Mouse (Mus musculus) embryonic facial prominence, embryonic 13.5 days (tissue): ENCODE data around the gene Tpra1. TPM values are rescaled to one million over a fixed set of nuclear protein-coding genes. Genes with fewer than 3 reads are reported as not detected.

Source experiments
- ATAC-seq: fragments of 200-750 bp; cut with Nextera tagmentation; 2 replicates; pipeline ENCODE4 v1.8.0; 2017; ENCODE audit warnings: low read depth; ENCODE audit not compliant: insufficient number of reproducible peaks, insufficient read depth, low FRiP score, low TSS enrichment
- H3K27ac ChIP-seq: fragments of 300-500 bp; sonication (generic); 2 replicates; pipeline ENCODE4 v1.5.1; 2015; ENCODE audit warnings: moderate library complexity, mild to moderate bottlenecking, inconsistent platforms
- H3K27me3 ChIP-seq: fragments of 300-500 bp; sonication (generic); 2 replicates; pipeline ENCODE4 v1.6.1; 2015; ENCODE audit warnings: mild to moderate bottlenecking, inconsistent platforms
- H3K36me3 ChIP-seq: fragments of 300-500 bp; sonication (generic); 2 replicates; pipeline ENCODE4 v1.6.1; 2015; ENCODE audit warnings: mild to moderate bottlenecking, inconsistent platforms
- H3K4me1 ChIP-seq: fragments of 300-500 bp; sonication (generic); 2 replicates; pipeline ENCODE4 v1.6.1; 2015; ENCODE audit warnings: inconsistent platforms
- H3K4me2 ChIP-seq: fragments of 300-500 bp; sonication (generic); 2 replicates; pipeline ENCODE4 v1.6.1; 2015; ENCODE audit warnings: moderate library complexity, mild to moderate bottlenecking, inconsistent platforms
- H3K4me3 ChIP-seq: fragments of 300-500 bp; sonication (generic); 2 replicates; pipeline ENCODE4 v1.5.1; 2015; ENCODE audit warnings: mild to moderate bottlenecking, inconsistent platforms
- H3K9ac ChIP-seq: fragments of 300-500 bp; sonication (generic); 2 replicates; pipeline ENCODE4 v1.6.1; 2015; ENCODE audit warnings: mild to moderate bottlenecking, inconsistent platforms
- H3K9me3 ChIP-seq: fragments of 300-500 bp; sonication (generic); 2 replicates; pipeline ENCODE4 v1.6.1; 2016; ENCODE audit warnings: inconsistent platforms
- WGBS: fragments of 180-500 bp; shearing (Covaris S2); methylation state at CpG from one replicate; pipeline ENCODE4 v1.1.7; 2015; ENCODE audit warnings: mixed read lengths; 5-methylcytosine and 5-hydroxymethylcytosine counted together
- polyA plus RNA-seq: library from polyadenylated mRNA; unstranded; fragments of >200 nt; fragmentation: Nextera tagmentation; extraction: Ambion mirVana; gene quantifications from 2 replicates; pipeline ENCODE4 v1.2.1, GENCODE M21; 2015

Gene Tpra1
- polyA plus RNA-seq, 1 experiment from 2014 or later: 93.5 TPM

- H3K4me3 ChIP-seq: no peak overlapping the region
- no peaks in the 10 kb centered on the region for H3K9me3 ChIP-seq
- H3K4me2 ChIP-seq: no peak overlapping the region
- ATAC-seq: no peak
- peaks cover 4% of the 10 kb centered on the region; the same call in 1 of the 2 replicates for H3K27me3 ChIP-seq
- 40% methylated on average over 12 of the region's 12 CpGs for WGBS
- peak overlapping the region; percentile 73 for H3K27ac ChIP-seq
- H3K36me3 ChIP-seq: no peaks in the 10 kb centered on the region
- H3K4me1 ChIP-seq: peaks cover 54% of the 10 kb centered on the region
- H3K9ac ChIP-seq: no peak overlapping the region
Observed at GRCm38 (mm10) chr6:88939281-88940089, 37.4 kb downstream of the Tpra1 start.

GRCm38 (mm10) chr6:88940090-88940916 lies 38.3 kb downstream of the Tpra1 start:
- no peak overlapping the region for H3K4me3 ChIP-seq
- no peak overlapping the region for H3K4me2 ChIP-seq
- H3K27me3 ChIP-seq: no peaks in the 10 kb centered on the region; the same call in 1 of the 2 replicates
- H3K9ac ChIP-seq: no peak overlapping the region
- ATAC-seq: no peak
- peak overlapping the region; percentile 73 for H3K27ac ChIP-seq
- no peaks in the 10 kb centered on the region for H3K36me3 ChIP-seq
- no peaks in the 10 kb centered on the region for H3K9me3 ChIP-seq
- peaks cover 49% of the 10 kb centered on the region for H3K4me1 ChIP-seq
- 81% methylated on average over 9 of the region's 9 CpGs for WGBS

- H3K27ac ChIP-seq: no peak overlapping the region
- peaks cover 43% of the 10 kb centered on the region for H3K4me1 ChIP-seq
- no peaks in the 10 kb centered on the region for H3K9me3 ChIP-seq
- H3K4me2 ChIP-seq: no peak overlapping the region
- no peaks in the 10 kb centered on the region; the same call in 1 of the 2 replicates for H3K27me3 ChIP-seq
- no peak overlapping the region for H3K9ac ChIP-seq
- 76% methylated on average over 4 of the region's 4 CpGs for WGBS
- no peaks in the 10 kb centered on the region for H3K36me3 ChIP-seq
- no peak overlapping the region for H3K4me3 ChIP-seq
- ATAC-seq: no peak
Observed at GRCm38 (mm10) chr6:88941628-88942027, 39.6 kb downstream of the Tpra1 start.

- Histone ChIP-seq H3K27me3 (no peaks in the 10 kb centered on the region; the same call in 1 of the 2 replicates), H3K9ac (no peak overlapping the region), H3K36me3 (no peaks in the 10 kb centered on the region), H3K4me1 (peaks cover 39% of the 10 kb centered on the region), H3K4me3 (no peak overlapping the region), H3K4me2 (0 out of 2 replicates have a peak overlapping the region, but pooled peaks have one; percentile 3), H3K9me3 (no peaks in the 10 kb centered on the region), H3K27ac (no peak overlapping the region)
- WGBS: 30% methylated on average over 8 of the region's 8 CpGs
- peak; percentile 34; the same call in 1 of the 2 replicates for ATAC-seq
Observed at GRCm38 (mm10) chr6:88942595-88942994, 40.5 kb downstream of the Tpra1 start.

- Histone ChIP-seq H3K4me1 (peaks cover 31% of the 10 kb centered on the region), H3K36me3 (no peaks in the 10 kb centered on the region), H3K9ac (no peak overlapping the region), H3K27ac (no peak overlapping the region), H3K9me3 (no peaks in the 10 kb centered on the region), H3K27me3 (no peaks in the 10 kb centered on the region; the same call in 1 of the 2 replicates), H3K4me3 (no peak overlapping the region), H3K4me2 (no peak overlapping the region)
- WGBS: 72% methylated on average over 6 of the region's 6 CpGs
- no peak for ATAC-seq
Observed at GRCm38 (mm10) chr6:88943666-88944065, 41.6 kb downstream of the Tpra1 start.

GRCm38 (mm10) chr6:88946442-88946841 lies 44.4 kb downstream of the Tpra1 start:
- H3K9ac ChIP-seq: no peak overlapping the region
- no peak overlapping the region for H3K4me3 ChIP-seq
- H3K27ac ChIP-seq: no peak overlapping the region
- H3K9me3 ChIP-seq: no peaks in the 10 kb centered on the region
- peaks cover 12% of the 10 kb centered on the region for H3K4me1 ChIP-seq
- H3K27me3 ChIP-seq: no peaks in the 10 kb centered on the region; the same call in 1 of the 2 replicates
- WGBS: 85% methylated on average over 6 of the region's 6 CpGs
- no peak overlapping the region for H3K4me2 ChIP-seq
- ATAC-seq: no peak
- no peaks in the 10 kb centered on the region for H3K36me3 ChIP-seq

- no peaks in the 10 kb centered on the region for H3K27me3 ChIP-seq
- H3K4me1 ChIP-seq: peaks cover 2% of the 10 kb centered on the region
- H3K9ac ChIP-seq: no peak overlapping the region
- no peak for ATAC-seq
- H3K36me3 ChIP-seq: no peaks in the 10 kb centered on the region
- H3K9me3 ChIP-seq: no peaks in the 10 kb centered on the region
- no peak overlapping the region for H3K27ac ChIP-seq
- no peak overlapping the region for H3K4me2 ChIP-seq
- no peak overlapping the region for H3K4me3 ChIP-seq
Observed at GRCm38 (mm10) chr6:88947771-88948170, 45.7 kb downstream of the Tpra1 start.

- no peaks in the 10 kb centered on the region for H3K27me3 ChIP-seq
- no peak for ATAC-seq
- H3K4me3 ChIP-seq: no peak overlapping the region
- H3K27ac ChIP-seq: no peak overlapping the region
- peaks cover 17% of the 10 kb centered on the region for H3K4me1 ChIP-seq
- WGBS: 88% methylated on average over 2 of the region's 2 CpGs
- H3K36me3 ChIP-seq: no peaks in the 10 kb centered on the region
- H3K9me3 ChIP-seq: no peaks in the 10 kb centered on the region
- no peak overlapping the region for H3K4me2 ChIP-seq
- no peak overlapping the region for H3K9ac ChIP-seq
Observed at GRCm38 (mm10) chr6:88956725-88957124, 54.7 kb downstream of the Tpra1 start.

- WGBS: 82% methylated on average over 4 of the region's 4 CpGs
Observed at GRCm38 (mm10) chr6:88957313-88957712, 55.3 kb downstream of the Tpra1 start.

GRCm38 (mm10) chr6:88957801-88958211 lies 55.8 kb downstream of the Tpra1 start:
- Histone ChIP-seq H3K27me3 (no peaks in the 10 kb centered on the region), H3K4me3 (no peak overlapping the region), H3K9me3 (no peaks in the 10 kb centered on the region), H3K4me1 (peaks cover 17% of the 10 kb centered on the region), H3K27ac (no peak overlapping the region), H3K4me2 (no peak overlapping the region), H3K9ac (no peak overlapping the region), H3K36me3 (no peaks in the 10 kb centered on the region)
- ATAC-seq: no peak
- WGBS: 79% methylated on average over 5 of the region's 5 CpGs

More at GRCm38 (mm10) chr6:88957313-88957712, 55.3 kb downstream of the Tpra1 start:
- Histone ChIP-seq H3K9me3 (no peaks in the 10 kb centered on the region), H3K9ac (no peak overlapping the region), H3K4me1 (peaks cover 17% of the 10 kb centered on the region), H3K27me3 (no peaks in the 10 kb centered on the region), H3K27ac (no peak overlapping the region), H3K4me3 (no peak overlapping the region), H3K4me2 (no peak overlapping the region), H3K36me3 (no peaks in the 10 kb centered on the region)
- no peak for ATAC-seq

GRCm38 (mm10) chr6:88958305-88958704 lies 56.3 kb downstream of the Tpra1 start:
- no peak for ATAC-seq
- H3K36me3 ChIP-seq: no peaks in the 10 kb centered on the region
- no peak overlapping the region for H3K4me3 ChIP-seq
- H3K9me3 ChIP-seq: no peaks in the 10 kb centered on the region
- H3K27ac ChIP-seq: no peak overlapping the region
- no peaks in the 10 kb centered on the region for H3K27me3 ChIP-seq
- peaks cover 17% of the 10 kb centered on the region for H3K4me1 ChIP-seq
- no peak overlapping the region for H3K9ac ChIP-seq
- no peak overlapping the region for H3K4me2 ChIP-seq
- 89% methylated on average over 2 of the region's 2 CpGs for WGBS
